Mouse (Mus musculus) layer of hippocampus, adult 18-20 months (tissue): ENCODE measurements around the gene Gm49405. TPM values are rescaled to one million over a fixed set of nuclear protein-coding genes. Genes with fewer than 3 reads are reported as not detected.

ENCODE experiments used
- DNase-seq, 2 experiments: peaks; one replicate each; pipeline ENCODE4 v3.0.0; 2022; ENCODE audit warnings: low spot score in 2 of 2
- total RNA-seq, 2 experiments: library from RNA; stranded (reverse); gene quantifications; 2 replicates each; pipeline ENCODE4 v1.2.3; 2021

Gm49405 gene
- total RNA-seq, 2 experiments from 2014 or later, result 0.97 to 1.3 TPM

DNA sequence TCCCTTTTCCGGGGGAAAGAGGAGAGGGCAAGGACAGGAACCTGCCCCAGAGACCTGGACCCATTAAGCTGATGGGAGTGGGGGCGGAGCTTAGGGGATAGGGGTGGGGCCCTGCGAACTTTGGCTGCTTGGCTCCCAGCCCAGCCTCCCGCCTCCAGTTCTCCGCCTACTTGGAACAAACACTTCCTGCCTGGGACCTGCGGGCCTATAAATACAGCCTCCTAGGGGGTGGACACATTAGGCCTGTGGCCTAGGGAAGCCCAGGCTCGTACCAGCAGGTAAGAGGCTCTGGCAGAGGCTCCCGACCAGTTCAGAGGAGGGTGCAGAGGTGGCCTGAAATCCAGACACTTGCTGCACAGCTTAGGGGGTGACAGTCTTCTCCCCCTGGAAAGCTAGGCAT, 14.1 kb upstream of the Gm49405 start, which contains the start of gene Acy3:
Gene Acy3, plus strand, starts transcription at position 237 of the 400 bp plus-strand sequence.
- DNase-seq, result peak; percentile 53 to 71

DNA sequence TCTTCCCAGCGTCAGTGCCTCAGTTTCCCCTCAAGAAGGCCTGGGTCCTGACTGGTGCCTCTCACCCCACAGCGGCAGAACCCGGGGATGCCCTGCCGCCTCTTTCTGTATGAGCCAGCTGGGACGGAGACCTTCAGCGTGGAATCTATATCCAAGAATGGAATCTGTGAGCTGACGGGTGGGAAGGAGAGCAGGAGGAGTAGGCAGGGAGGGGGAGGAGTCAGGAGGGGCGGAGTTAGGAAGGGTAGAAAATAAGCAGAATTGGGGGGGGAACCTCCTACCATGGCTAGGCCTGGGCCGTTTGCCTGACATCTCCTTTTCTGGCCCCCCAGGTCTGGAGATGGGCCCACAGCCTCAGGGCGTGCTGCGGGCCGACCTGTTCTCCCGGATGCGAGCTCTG, 12.4 kb upstream of the Gm49405 start:
- no peak for DNase-seq

DNA sequence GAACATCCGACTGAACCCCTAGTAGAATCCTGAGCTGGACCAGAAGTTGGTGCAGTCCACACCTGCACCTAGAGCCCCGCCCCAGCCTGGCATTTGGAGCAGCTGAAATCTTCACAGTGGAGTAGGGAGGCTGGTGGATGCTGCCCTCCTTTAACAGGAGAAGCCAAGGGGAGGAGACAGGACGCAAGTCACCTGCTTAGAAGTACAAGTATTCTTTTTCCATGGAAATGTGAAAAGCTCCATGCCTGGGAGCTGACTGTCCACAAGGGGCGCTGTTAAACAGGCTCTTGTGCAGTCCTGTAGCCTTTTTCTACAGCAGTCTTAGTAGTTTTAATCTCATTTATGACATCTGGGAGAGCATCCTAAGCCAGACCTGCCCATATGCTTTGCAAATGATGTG, 11.7 kb upstream of the Gm49405 start:
- DNase-seq, result no peak

DNA sequence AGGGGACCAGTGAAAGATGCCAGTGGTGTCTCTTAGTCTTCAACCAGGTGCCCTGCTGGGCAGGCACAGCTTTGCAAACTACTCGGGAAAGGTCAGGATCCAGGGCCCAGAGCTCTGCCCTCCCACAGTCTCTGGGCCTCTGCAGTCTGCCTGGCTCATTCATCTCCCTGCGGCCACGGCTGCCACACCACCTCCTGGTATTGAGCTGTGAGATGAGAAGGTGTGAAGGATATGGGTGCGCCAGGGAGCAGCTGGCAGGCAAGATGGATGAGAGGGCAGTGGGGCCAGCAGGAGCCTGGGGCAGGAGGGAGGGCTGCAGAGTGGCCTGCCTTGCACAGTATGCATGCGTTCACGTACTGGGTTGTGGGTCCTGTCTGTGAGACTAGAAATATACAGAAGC, 9.6 kb upstream of the Gm49405 start:
- DNase-seq, result no peak

DNA sequence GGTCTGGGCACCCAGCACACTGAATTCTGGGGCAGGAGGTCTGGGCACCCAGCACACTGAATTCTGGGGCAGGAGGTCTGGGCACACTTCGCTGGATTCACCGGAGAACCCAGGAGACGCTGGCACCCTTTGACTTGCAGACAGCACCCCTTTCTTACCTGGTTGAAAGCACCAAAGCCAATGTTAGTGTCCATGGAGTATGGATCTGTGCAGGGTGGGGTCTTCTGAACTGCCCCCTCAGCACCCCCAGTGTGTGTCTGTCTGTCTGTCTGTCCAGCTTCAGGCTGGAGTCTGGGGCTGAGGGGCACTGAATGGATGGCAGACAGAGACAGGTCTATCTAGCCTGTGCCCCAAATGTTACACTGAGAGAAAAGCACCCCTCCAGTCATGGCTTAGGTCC, 8.9 kb upstream of the Gm49405 start:
- no peak for DNase-seq

DNA sequence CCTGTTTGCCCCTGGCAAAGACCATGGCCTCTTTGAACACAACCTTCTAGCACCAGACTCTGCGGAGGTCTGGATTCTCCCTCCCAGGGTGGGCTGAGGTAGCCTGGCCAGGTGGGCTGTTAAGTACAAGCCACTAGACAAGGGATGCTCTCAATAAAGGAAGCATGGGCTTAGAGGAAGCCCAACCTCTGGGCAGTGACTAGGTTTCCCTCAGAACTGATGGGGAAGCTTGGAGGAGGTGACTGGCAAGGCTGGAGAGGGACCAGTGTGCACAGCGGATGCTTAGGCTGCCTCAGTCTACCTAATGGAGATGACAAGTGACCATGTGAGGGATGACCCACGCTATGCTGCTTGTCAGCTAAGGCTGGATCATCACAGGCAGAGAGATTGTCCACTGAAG, 8.5 kb upstream of the Gm49405 start:
- no peak for DNase-seq

DNA sequence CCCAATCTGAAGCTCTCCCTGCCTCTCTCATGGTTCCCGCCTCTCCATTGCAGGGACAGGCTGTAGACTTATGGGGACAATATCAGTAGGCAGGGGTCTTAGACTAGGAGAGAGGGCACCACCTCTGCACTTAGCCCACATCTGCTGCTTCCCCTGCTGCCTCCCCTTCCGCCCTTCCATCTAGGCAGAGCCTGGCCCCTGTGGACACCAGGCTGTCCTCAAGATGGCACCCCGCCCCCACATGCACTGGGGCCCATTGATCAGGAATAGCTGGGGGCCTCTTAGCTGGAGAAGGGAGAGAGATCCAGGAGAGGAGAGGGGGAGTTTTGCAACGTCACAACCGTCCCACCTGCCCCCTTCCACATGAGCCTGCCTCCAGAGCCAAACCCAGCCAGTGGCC, 8.0 kb upstream of the Gm49405 start, which contains the start of gene Tbx10:
Gene Tbx10, plus strand, starts transcription at position 337 of the 400 bp plus-strand sequence.
- no peak for DNase-seq

DNA sequence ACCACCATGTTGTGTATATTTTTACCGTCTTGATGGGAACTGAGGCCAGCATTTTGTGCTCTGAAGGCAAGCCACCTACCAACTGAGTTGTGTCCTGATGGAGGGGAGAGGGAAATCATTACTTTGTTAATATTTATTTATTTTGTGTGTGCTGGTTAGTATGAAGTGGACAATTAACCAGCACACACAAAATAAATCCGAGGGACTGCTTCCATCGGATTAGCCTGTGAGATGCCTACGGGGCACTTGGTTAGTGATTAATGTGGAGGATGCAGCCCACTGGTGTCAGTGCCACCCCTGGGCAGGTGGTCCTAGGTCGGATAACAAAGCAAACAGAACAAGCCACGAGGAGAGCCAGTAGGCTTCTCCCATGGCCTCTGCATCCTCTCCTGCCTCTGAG, 5.5 kb upstream of the Gm49405 start:
- DNase-seq, result no peak

DNA sequence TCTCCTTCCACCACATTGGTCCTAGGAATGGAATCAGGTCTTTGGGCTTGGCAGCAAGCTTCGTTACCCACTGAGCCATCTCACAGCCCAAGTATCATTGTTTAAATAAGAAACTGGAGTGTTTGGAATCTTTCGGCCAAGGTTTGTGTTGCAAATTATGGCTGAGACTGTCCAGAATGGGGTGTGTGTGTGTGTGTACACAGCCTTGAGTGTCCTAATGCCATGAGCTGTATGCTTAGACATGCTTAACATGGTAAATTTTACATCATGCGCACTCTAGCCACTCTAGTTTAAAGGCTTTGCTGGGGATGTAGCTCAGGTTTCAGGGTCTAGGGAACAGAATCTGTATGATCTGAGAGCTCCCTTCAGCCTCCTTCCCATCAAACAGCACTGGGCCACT, 4.9 kb upstream of the Gm49405 start:
- DNase-seq, result no peak

DNA sequence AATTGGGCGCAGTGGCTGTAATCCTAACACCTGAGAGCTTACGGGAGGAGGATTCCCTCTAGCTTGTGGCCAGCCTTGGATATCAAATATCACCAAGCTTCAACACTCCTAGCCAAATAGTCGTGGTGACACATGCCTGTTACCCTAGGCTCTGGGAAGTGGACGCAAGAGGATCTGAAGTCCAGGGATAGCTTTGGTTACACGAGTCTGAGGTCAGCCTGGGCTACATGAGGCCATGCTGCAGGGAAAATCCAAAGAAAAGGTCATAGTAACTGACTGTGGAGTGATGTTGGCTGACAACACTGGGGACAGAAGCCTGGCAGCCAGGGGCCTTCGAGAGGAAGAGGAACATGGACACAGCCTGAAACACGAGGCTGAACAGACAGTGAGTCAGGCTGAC, 4.3 kb upstream of the Gm49405 start:
- no peak for DNase-seq

DNA sequence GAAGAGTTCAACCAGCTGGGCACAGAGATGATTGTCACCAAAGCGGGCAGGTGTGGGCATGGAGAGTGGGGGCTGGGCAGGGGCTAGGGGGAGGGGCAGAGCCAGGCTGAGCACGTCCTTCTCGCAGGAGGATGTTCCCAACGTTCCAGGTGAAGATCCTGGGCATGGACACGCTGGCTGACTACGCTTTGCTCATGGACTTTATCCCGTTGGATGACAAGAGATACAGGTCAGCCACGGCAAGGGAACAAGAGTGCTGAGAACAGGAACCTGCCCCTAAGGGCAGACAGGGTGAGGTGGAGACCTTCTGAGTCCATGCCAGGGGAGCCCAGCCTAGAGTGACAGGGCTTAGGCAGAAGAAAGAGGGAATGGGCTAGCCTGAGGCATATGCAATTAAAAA, 3.7 kb upstream of the Gm49405 start:
- no peak for DNase-seq

DNA sequence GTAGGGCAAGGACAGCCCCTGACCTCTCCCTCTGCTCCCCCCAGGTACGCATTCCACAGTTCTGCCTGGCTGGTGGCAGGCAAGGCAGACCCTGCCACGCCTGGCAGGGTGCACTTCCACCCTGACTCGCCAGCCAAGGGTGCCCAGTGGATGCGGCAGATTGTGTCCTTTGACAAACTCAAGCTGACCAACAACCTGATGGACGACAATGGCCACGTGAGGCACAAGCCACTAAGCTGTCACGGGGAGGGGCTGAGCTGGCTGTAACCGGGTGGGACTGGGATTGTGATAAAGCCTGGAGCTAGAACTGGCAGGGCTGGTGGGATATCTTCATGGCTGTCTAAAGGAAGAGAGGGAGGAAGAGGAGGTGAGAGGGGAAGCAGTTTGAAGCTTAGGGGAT, 3.2 kb upstream of the Gm49405 start:
- no peak for DNase-seq

DNA sequence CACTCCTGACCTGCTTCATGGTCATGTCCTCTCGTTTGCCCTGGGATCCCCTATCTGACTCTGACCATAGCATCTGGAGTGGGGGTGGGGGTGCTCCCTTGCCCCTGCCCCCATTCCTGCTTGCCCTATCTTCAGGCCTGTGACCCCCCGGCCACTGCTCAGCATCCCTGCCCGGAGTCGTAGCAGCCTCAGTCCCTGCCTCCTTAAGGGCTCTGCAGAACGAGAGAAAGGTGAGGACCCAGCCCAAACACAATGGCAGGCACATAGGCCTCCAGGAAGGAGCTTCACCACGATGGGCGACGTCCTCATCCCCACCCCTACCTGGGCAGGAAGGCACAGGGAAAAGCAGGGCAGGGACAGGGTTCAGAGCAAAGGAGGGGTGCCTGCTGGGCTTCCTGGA, 2.1 kb upstream of the Gm49405 start:
- no peak for DNase-seq

DNA sequence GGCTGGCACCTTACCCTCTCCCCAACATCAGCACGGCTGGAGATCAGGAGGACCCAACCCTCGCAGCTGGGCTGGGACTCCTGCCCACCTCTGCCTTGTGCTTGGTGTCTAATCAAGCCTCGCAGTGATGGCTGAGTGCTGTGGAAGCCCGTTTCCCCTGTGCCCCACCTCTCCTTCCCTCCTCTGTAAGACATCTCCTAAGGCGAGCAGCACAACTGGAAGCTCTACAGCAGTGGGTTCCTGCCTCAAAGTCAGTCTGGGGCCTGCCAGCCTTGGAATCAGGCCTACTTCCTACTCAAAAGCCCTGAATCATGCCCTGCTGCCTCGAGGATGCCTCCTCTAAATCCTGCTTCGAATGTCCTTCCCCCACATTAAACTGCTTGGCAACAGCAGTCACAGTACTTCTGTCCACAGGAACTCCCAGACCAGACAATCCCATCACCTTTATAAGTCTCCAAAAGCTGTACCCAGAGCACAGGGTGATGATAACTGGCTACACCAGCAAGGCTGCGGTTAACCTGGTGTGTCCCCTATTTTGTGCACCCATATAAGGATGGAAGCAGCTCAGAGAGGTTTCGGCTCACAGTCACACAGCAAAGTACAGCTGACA, 1.2 kb upstream of the Gm49405 start:
- DNase-seq, result no peak

DNA sequence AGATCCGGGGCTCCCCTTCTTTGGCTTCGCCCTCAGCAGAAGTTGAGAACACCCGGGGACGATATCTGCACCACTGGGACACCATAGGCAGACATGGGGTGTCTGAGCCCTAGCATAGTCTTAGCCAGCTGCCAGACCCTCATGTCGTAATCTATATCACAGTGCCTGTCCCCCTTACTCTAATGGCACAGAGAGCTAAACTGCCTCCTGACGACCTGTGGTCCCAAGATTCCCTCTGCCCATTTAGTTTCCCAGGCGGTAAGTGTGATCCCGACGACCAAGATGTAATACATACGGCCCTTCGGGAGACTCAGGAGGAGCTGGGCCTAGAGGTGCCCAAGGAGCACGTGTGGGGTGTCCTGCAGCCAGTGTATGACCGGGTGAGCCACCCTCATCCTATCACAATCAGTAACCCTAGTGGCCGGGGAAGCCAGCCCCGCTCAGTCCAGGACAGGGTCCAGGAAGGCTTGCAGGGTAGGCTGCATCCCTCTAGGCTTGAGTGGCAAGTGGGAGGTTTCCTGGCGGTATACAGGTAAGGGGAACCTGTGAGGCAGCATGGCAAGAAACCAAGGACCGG, 611 bp downstream of the Gm49405 start:
- DNase-seq, result no peak

DNA sequence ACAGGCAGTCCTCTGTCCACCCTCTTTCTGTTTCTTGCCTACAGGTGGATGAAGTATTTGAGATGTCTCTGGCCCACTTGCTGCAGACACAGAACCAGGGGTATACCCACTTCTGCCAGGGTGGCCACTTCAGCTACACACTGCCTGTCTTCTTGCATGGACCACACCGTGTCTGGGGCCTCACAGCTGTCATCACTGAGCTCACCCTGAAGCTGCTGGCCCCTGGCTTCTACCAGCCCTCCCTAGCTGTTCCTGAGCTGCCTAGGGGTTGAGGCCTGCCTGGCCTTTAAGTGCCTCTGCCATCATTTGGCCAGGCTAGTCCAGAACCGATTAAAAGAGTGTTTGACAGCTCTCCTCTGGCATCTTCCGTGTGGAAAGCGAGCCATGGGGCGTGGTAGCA, 1.3 kb downstream of the Gm49405 start:
- no peak for DNase-seq

DNA sequence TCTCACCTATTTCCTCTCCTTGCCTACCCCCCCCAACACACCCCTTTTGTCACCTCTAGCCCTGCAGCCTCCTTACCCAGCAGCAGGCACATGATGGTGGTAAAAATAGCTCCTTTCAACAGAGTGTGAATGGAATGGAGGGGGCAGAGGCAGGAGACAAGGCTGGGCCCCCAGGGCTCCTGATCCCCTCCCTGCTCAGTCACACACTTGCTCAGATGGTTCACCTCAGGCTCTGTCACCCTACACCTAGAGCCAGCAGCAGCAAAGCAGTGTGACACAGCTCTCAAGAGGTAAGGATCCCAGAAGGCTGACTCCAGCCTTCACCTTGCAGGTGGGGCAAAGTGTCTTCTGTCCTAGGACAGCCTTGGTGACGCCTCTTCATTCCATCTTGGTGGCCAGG, 2.7 kb downstream of the Gm49405 start, which contains the start of gene Doc2g:
Gene Doc2g, plus strand, starts transcription at position 202 of the 400 bp plus-strand sequence.
- DNase-seq, result no peak

DNA sequence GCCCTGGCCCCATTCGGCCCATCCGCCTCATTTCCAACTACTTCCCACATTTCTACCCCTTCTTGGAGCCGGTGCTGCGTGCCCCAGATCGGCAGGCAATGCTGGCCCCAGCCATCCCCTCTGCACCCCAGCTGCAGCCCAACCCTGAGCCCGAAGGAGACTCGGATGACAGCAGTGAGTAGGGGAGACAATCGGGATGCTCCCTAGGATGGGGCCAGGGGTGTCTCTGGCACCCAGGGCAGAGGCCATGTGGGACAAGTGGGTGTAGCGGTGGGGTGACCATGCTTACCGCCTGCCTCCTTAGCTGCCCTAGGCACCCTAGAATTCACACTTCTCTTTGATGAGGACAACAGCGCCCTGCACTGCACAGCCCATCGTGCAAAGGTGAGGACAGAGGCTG, 3.2 kb downstream of the Gm49405 start:
- DNase-seq, result no peak

DNA sequence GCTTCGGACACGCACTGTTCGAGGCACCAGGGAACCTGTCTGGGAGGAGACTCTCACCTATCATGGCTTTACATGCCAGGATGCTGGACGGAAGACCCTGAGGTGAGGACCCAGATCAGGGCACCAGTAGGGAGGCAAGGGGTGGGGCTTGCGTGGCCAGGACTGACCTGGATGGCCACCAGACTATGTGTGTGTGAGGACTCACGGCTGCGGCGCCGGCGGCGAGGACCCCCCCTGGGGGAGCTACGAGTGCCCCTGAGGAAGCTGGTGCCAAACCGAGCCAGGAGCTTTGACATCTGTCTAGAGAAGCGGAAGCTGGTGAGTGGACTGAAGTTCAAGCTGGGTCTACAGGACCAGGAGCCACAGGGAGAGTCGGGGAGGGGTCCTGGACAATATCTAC, 3.9 kb downstream of the Gm49405 start:
- DNase-seq, result no peak

DNA sequence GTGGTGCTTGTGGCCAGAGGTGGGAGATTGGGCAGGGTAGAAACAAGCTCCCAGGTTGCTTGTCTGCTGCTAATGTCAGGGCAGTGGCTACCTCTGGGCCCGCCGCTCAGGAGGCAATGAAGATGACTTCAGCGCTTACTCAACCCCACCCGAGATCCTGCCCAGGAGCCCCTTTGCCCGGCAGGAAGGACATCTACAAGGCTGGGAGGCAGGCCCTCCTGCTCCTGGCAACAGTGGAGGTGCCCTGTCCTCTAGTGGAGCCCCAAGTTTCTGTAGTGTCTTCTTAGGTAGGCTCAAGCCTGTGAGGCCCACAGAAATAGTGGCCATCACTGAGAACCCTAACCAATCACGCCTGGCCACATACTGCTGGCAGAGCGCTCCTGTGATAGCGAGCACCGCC, 4.7 kb downstream of the Gm49405 start:
- DNase-seq, result no peak

DNA sequence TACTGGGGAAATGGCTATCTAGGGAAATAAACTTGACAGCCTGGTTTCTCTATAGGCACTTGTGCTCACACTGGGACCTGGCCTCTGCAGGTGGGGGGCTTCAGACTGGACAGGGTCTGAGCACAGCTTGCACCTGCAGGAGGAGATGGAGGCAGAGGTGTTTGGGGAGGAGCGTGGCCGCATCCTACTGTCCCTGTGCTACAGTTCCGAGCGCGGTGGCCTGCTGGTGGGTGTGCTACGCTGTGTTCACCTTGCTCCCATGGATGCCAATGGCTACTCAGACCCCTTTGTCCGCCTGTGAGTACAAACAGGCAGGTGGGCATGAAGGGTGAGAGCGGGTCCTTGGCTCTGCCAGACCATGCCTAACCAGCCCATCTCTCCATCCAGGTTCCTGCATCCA, 5.5 kb downstream of the Gm49405 start:
- no peak for DNase-seq

DNA sequence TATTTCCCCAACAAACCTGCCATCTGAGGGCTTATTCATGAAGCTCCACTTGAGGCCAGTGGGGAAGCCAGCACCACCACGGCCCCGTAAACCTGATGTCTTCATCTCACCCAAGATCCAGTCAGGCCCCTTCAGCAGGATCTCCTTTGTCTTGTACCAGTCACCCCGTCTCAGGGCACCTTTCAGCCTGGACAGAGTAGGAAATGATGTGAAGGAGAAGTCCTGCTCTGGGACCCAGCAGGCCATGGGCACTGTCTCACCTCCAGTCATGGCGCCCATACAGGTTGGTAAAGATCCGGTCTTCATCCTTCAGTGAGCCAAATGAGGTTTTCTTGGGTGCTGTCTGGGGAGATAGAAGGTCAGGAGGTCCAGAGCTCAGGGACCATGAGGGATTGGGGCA, 10.7 kb downstream of the Gm49405 start:
- DNase-seq, result no peak

DNA sequence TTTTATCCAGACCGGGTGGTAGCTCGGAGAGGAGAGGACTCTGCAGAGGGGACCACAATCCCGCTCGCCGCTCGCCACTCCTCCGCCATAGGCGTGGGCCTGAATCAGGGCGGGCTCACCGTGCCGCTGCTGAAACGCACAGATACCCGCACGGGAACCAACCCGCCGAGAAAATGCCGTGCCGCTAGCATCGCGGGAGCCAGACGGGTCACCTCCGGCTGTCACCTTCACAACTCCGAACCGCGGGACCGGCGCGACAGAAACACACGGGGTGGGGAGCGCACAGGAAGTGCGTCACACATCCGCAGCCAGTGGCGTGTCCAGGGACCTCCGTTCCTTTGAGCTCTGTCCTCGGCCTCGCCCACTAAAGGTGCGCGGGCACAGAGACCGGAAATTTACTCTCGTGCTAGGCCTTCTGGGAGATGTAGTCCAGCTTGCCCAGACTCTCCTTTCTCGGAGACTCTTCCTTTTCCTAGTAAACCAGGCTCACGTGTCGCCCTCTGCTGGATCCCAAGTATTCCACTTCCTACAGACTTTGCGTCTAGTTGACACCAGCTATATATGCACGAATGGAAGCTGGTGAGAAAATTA, 12.1 kb downstream of the Gm49405 start, which contains the start of gene Ndufv1:
Gene Ndufv1, minus strand, starts transcription at position 375 of the 591 bp plus-strand sequence.
- peak; percentile 99 for DNase-seq
